Mouse (Mus musculus): ENCODE results near the gene Iqgap2. TPM values are rescaled to one million over a fixed set of nuclear protein-coding genes. Genes with fewer than 3 reads are reported as not detected.

Gene Iqgap2
- polyA plus RNA-seq, 2 experiments = 10.5 to 12.7 TPM

DNA sequence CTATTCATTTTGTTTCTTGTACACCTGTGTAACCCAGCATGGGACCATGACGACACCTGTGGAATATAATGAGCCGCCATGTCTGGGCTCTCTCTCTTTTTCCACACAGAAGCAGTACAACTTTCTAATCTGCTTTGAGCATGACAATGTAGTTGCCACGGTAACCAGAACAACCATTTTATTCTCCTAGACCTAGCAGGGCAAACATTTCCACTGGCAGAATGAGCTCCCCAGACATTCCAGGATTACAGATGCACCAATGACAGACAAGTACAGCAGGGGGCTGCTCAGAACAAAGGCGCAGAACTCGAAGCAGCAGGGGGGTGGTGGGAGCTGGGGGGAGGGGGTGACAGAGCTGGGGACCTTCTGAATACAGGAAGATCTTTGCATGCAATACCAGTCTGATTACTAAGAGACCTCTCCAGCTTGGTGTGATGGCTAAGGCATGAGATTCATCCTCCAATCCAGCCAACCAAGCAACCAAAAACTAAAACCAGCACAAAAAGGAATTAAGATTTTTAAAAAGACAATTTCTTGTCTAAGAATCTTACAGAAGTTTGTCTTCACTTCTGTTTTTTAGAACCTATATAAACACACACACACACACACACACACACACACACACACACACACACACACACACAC is 84.5 kb downstream of the Iqgap2 start:
- ATAC-seq (ENCODE audit: low FRiP score, low read depth) (peak; percentile 62; the same call in 1 of the 2 replicates), DNase-seq (ENCODE audit: low spot score) (peak; percentile 42)
- H3K9ac ChIP-seq (ENCODE audit: low read depth, low read length, severe bottlenecking) = no peak overlapping the region
- no peak overlapping the region for H3K4me2 ChIP-seq (replicated peaks; ENCODE audit: low read depth, low read length, severe bottlenecking)
- no peaks in the 10 kb centered on the region for H3K4me1 ChIP-seq (ENCODE audit: control insufficient read depth, insufficient read depth, low read length)
- no peaks in the 10 kb centered on the region for H3K36me3 ChIP-seq (ENCODE audit: control insufficient read depth, insufficient read depth, low read length)
- H3K27me3 ChIP-seq (ENCODE audit: control insufficient read depth, insufficient read depth, low read length) = no peaks in the 10 kb centered on the region
- TF ChIP-seq POLR2A (IDR thresholded peaks at IDR 0.05; ENCODE audit: borderline replicate concordance, extremely low read depth, insufficient read depth, insufficient read length) = no peak
- H3K27ac ChIP-seq (replicated peaks; ENCODE audit: low read depth, low read length) = no peak overlapping the region
- WGBS = 42% methylated on average over 5 of the region's 5 CpGs
- no peaks in the 10 kb centered on the region for H3K9me3 ChIP-seq (ENCODE audit: control insufficient read depth, low read length)
- H3K4me3 ChIP-seq (replicated peaks; ENCODE audit: low read length) = no peak overlapping the region

DNA sequence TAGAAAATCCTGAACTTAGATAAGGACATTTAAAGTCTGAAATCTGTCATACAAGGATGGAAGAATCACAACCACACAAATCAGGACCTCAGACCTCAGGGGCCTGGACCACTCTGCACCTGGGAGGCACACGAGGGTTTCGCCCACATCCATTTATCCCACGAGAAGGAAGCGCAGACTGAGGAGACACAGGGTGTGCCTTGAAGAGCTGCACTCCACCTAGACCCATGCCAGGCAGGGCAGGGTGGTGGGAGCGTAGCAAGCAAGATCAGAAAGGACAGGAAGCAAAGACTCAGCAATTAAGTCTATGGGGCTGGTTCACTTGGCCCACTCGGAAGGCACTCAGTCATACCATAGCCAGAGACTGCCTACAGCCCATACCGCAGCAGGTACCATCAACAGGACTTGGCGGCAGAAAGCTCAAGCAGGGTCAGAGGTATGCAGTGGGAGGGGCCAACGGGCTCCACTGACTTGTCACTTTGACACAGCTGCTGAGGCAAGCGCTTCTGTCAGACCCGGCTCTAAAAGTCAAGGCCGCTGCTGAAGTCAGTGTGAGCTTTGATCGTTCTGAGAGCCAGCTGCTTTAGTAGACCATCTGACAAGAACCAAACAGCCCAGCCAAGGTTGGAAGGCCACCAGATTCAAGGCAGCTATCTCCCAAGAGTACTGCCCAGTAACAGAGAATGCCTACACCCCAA is 86.1 kb downstream of the Iqgap2 start:
- ATAC-seq (ENCODE audit: low FRiP score, low read depth) = no peak
- WGBS = 46% methylated on average over 13 of the region's 13 CpGs

DNA sequence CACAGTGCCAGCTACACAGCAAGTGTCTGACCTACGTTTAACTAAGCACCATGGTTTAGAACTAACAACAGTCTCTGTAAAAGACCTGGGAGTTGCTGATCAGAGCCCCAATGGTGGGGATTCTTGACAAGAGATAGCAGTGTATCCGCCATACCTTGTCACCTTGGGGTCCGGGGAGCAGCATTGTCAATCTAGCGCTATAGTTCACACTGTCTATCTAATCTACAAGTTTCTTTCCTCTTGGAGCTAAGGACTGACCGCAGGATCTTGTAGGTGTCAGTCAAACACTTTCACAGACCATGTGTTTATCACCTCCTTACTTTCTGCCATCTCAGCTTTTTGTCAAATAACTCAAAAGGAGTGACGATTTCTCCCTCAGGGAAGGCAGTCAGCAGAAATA is 87.6 kb downstream of the Iqgap2 start:
- no peak for ATAC-seq (ENCODE audit: low FRiP score, low read depth)

More for the DNA sequence above, 86.1 kb downstream of the Iqgap2 start:
- Histone ChIP-seq H3K4me3 (replicated peaks; ENCODE audit: low read length) (no peak overlapping the region), H3K36me3 (ENCODE audit: control insufficient read depth, insufficient read depth, low read length) (no peaks in the 10 kb centered on the region), H3K4me2 (replicated peaks; ENCODE audit: low read depth, low read length, severe bottlenecking) (no peak overlapping the region), H3K4me1 (ENCODE audit: control insufficient read depth, insufficient read depth, low read length) (peaks cover 5% of the 10 kb centered on the region), H3K9me3 (ENCODE audit: control insufficient read depth, low read length) (no peaks in the 10 kb centered on the region), H3K27ac (replicated peaks; ENCODE audit: low read depth, low read length) (no peak overlapping the region), H3K27me3 (ENCODE audit: control insufficient read depth, insufficient read depth, low read length) (no peaks in the 10 kb centered on the region), H3K9ac (ENCODE audit: low read depth, low read length, severe bottlenecking) (no peak overlapping the region)
- TF ChIP-seq POLR2A (IDR thresholded peaks at IDR 0.05; ENCODE audit: borderline replicate concordance, extremely low read depth, insufficient read depth, insufficient read length) = no peak
- no peak for DNase-seq (ENCODE audit: low spot score)

DNA sequence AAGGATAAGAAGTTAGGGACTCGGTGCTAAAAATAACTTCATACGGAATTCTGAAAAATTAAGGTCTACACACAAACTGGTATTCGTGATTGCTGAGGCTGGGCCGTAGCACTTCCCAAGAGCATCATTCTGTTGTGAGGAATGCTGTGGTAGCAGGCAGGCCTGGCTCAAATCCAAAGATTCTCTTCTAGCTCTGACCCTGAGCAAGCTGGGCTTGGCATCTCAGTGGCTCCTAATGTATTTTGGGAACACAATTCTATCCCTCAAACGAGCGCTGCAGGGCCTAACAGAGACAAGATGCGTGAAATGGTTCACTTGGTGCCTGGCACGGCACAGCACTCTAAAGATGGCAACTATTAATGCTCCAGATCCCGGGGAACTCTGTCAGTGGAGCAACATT is 90.8 kb downstream of the Iqgap2 start:
- Histone ChIP-seq H3K9ac (ENCODE audit: low read depth, low read length, severe bottlenecking) (no peak overlapping the region), H3K27ac (replicated peaks; ENCODE audit: low read depth, low read length) (no peak overlapping the region), H3K36me3 (ENCODE audit: control insufficient read depth, insufficient read depth, low read length) (no peaks in the 10 kb centered on the region), H3K27me3 (ENCODE audit: control insufficient read depth, insufficient read depth, low read length) (no peaks in the 10 kb centered on the region), H3K4me3 (replicated peaks; ENCODE audit: low read length) (no peak overlapping the region), H3K9me3 (ENCODE audit: control insufficient read depth, low read length) (no peaks in the 10 kb centered on the region), H3K4me1 (ENCODE audit: control insufficient read depth, insufficient read depth, low read length) (peaks cover 6% of the 10 kb centered on the region), H3K4me2 (replicated peaks; ENCODE audit: low read depth, low read length, severe bottlenecking) (no peak overlapping the region)
- no peak for ATAC-seq (ENCODE audit: low FRiP score, low read depth)
- DNase-seq (ENCODE audit: low spot score) = peak; percentile 60
- WGBS = 77% methylated on average over 9 of the region's 9 CpGs
- no peak for TF ChIP-seq POLR2A (IDR thresholded peaks at IDR 0.05; ENCODE audit: borderline replicate concordance, extremely low read depth, insufficient read depth, insufficient read length)

More for the DNA sequence above, 87.6 kb downstream of the Iqgap2 start:
- TF ChIP-seq POLR2A (IDR thresholded peaks at IDR 0.05; ENCODE audit: borderline replicate concordance, extremely low read depth, insufficient read depth, insufficient read length) = no peak
- no peak overlapping the region for H3K9ac ChIP-seq (ENCODE audit: low read depth, low read length, severe bottlenecking)
- H3K4me3 ChIP-seq (replicated peaks; ENCODE audit: low read length) = no peak overlapping the region
- H3K36me3 ChIP-seq (ENCODE audit: control insufficient read depth, insufficient read depth, low read length) = no peaks in the 10 kb centered on the region
- H3K27ac ChIP-seq (replicated peaks; ENCODE audit: low read depth, low read length) = no peak overlapping the region
- no peaks in the 10 kb centered on the region for H3K9me3 ChIP-seq (ENCODE audit: control insufficient read depth, low read length)
- no peaks in the 10 kb centered on the region for H3K27me3 ChIP-seq (ENCODE audit: control insufficient read depth, insufficient read depth, low read length)
- H3K4me1 ChIP-seq (ENCODE audit: control insufficient read depth, insufficient read depth, low read length) = peaks cover 6% of the 10 kb centered on the region
- H3K4me2 ChIP-seq (replicated peaks; ENCODE audit: low read depth, low read length, severe bottlenecking) = no peak overlapping the region
- no peak for DNase-seq (ENCODE audit: low spot score)
- 79% methylated on average over 6 of the region's 6 CpGs for WGBS

DNA sequence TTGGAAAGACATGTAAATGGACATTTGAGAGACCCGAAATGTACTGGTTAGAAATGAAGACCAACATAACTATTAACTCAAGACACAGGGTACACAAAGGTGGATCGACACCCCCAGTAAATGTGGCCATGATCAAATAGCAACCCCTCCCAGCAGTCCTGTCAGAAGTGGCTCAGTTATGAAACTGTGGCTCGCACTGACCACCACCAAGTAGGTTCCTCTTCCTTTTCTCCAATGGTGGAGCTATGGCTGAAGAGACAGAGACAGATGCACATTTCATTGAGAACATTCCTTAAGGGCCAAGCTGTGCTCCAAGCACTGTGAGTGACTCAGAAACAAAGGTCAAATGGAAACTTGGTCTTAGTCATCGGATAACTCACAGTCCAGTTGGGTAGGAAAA is 92.4 kb downstream of the Iqgap2 start:
- no peak overlapping the region for H3K4me3 ChIP-seq (replicated peaks; ENCODE audit: low read length)
- H3K9me3 ChIP-seq (ENCODE audit: control insufficient read depth, low read length) = no peaks in the 10 kb centered on the region
- TF ChIP-seq POLR2A (IDR thresholded peaks at IDR 0.05; ENCODE audit: borderline replicate concordance, extremely low read depth, insufficient read depth, insufficient read length) = no peak
- H3K9ac ChIP-seq (ENCODE audit: low read depth, low read length, severe bottlenecking) = no peak overlapping the region
- no peak overlapping the region for H3K4me2 ChIP-seq (replicated peaks; ENCODE audit: low read depth, low read length, severe bottlenecking)
- no peaks in the 10 kb centered on the region for H3K36me3 ChIP-seq (ENCODE audit: control insufficient read depth, insufficient read depth, low read length)
- no peak for DNase-seq (ENCODE audit: low spot score)
- no peak overlapping the region for H3K27ac ChIP-seq (replicated peaks; ENCODE audit: low read depth, low read length)
- no peaks in the 10 kb centered on the region for H3K27me3 ChIP-seq (ENCODE audit: control insufficient read depth, insufficient read depth, low read length)
- no peak for ATAC-seq (ENCODE audit: low FRiP score, low read depth)
- peaks cover 6% of the 10 kb centered on the region for H3K4me1 ChIP-seq (ENCODE audit: control insufficient read depth, insufficient read depth, low read length)
- WGBS = 87% methylated on average over 4 of the region's 4 CpGs
